Mouse (Mus musculus) thymus, adult 2 months (tissue): ENCODE measurements around the gene Scyl3.

Experiments used
- CTCF ChIP-seq: fragments of 200-500 bp; IDR thresholded peaks from 2 replicates; pipeline ENCODE4 v1.5.1; 2012; ENCODE audit warnings: mild to moderate bottlenecking, control low read depth, low read length, moderate library complexity, borderline replicate concordance; ENCODE audit not compliant: control insufficient read depth, poor library complexity, insufficient read depth; ENCODE audit errors: extremely low read depth
- POLR2A ChIP-seq: fragments of 200-500 bp; IDR thresholded peaks from 2 replicates; pipeline ENCODE4 v1.6.1; 2012; ENCODE audit warnings: mild to moderate bottlenecking, low read length, control low read depth, moderate library complexity; ENCODE audit not compliant: control insufficient read depth, poor library complexity, insufficient read depth; ENCODE audit errors: extremely low read depth

DNA sequence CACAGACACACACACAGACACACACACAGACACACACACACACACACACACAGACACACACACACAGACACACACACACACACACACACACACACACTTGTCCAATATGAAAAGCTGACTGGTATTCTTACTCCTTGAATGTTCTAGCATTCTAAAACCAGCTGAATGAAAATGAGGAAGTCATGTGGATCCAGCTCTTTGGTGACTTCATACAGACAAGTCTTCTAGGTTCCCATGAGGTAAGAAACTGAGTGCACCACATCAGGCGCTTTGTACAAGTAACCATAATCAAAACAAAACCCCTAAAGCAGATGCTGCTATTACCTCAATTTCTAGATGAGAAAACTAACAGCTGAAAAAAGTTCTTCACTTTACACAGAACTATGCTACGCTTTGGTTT, 46.2 kb downstream of the Scyl3 start:
- TF ChIP-seq CTCF (no peak), POLR2A (no peak)
